Mouse (Mus musculus) G1E (cell line): ENCODE data around the gene Hist1h2ab.

Source experiments
- CTCF ChIP-seq: IDR thresholded peaks from 2 replicates; pipeline ENCODE4 v1.5.1; 2012; ENCODE audit warnings: low read depth, low read length, inconsistent platforms, mixed read lengths
- TAL1 ChIP-seq: conservative IDR thresholded peaks from 2 replicates; pipeline ENCODE4 v1.6.1; 2012; ENCODE audit warnings: low read depth, low read length, inconsistent platforms, mixed read lengths

DNA sequence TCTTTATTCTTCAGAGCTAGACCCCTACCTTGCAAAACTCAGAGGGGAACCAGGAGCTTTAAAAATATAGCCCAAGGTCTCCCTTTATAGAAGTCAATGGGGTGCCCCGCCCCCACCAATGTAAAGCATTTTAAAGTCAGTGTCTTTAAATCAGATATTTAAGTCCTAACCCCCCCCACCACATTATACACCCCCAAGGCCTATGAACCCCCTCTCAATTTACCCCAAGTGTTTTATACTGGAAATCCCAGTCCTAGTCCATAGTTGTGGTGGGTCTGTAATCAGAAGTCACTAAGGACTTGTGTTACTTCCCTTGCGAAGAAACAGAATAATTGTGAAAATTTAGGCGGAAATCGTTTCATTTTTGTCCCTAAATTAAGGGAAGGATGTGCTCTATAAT lies 12.9 kb upstream of the Hist1h2ab start:
- TF ChIP-seq CTCF (no peak), TAL1 (no peak)
